Mouse (Mus musculus): ENCODE measurements around the gene Wdr17.

Wdr17 gene

DNA sequence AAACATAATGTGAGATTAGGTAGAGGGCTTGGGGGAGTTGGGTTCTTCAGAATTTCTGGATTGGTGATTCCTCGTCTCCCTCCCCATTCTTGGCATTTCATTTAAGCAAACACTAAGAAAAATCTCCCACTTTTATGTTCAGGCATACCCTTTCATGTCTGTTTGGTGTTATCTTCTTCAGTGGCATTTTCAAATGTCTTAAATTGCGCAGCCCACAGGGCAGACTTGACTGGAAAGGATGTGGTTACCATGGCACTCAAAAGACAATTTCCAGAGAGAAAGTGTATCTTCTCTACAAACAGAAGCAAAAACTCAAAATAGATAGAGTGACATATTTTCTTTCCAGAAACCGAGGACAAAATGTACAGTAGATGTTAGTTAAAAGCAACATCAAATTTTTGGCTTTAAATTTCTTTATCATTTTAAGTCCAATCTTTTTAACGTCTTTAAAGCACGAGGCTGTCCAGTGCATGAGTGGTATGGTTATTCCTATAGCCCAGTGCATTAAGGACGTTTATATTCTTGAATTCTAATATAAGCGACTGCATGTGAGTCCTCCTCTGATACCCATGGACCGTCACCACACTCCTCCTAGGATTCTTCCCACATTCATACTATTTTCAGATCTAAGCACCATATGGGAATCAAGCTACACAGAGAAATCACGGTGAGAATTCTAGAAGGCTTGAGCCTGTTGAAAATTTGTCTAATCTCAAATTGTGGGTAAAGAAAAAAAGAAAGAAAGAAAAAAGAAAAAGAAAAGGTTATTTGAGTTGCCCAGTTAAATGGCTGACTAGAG, at the start of gene Wdr17:
Gene Wdr17, minus strand, starts transcription at position 198 of the 799 bp plus-strand sequence.
- in situ Hi-C loops (cut with MboI, MseI): no loop called here

DNA sequence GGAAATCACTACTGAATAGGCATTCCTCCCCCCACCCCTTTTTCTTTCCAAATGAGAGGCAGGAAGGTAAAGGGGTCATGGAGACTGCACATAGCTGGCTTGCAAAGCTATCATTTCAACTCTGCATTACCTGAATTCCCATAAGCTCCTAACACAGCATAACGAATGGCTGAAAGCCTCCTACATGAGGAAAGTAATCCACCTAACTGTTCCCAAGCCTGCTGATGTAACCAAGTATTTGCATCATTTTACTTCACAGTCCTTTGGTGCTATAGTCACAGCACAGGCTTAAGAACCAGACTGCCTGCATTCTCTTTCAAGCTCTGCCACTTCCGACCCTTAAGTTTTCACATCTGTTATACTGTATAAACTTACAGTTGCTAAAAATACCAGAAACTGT, 45.3 kb upstream of the Wdr17 start:
- in situ Hi-C loops (cut with MboI, MseI): no loop called here

GRCm38 (mm10) chr8:54924936-54925335, 38.0 kb upstream of the Wdr17 start:
- in situ Hi-C loops (cut with MboI, MseI): no loop called here

DNA sequence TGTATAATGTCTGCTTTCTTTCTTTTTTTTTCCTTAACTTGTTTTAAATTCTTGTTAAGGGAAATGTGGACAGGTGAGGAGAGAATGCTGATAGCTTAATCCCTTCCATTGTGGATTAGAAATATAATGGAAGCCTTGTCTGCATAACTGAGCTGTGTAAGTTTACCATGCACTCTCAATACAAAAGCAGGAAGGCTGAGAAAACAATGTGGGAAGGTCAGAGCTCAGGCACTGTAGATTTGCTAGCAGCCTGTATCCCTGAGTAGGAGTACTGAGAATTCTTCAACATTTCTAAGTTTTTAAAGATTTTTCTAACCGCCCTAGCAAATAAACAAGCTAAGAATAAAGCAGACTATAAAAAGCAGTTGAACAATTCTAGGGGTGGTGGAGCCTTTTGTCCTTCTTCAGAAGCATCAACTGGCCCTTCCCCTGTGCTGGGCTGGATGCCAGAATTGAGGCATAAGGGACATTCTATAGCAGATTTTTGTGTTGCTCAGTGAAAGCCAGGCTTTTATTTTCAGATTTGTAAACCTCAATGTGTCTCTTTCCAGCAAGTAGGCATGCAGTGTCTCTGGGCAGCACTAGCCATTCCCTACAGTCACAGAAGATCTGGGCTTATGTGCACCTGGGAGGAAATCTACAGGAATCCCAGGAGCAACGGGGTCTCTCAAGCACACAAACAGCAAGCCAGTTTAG, 35.3 kb upstream of the Wdr17 start:
- in situ Hi-C loops (cut with MboI, MseI): no loop called here

DNA sequence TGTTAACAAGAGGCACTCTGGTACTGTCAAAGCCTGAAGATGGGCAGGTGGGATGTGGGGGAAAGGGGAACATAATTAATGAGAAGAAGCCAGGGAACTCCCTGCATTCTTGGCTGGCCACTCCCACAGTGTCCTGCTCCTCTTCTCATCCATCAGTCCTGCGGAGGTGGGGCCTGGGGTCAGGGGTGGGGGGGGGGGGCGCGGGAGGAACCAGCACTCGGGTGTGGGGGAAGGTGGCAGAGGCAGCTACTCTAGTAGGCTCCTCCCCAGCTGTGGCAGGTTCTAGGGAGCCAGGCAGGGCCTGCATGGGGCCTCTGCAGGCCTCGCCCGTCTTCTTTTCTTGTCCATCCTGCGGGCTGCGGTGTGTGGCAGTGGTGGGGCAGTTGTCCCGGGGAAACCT, 30.7 kb upstream of the Wdr17 start:
- in situ Hi-C loops (cut with MboI, MseI): no loop called here

DNA sequence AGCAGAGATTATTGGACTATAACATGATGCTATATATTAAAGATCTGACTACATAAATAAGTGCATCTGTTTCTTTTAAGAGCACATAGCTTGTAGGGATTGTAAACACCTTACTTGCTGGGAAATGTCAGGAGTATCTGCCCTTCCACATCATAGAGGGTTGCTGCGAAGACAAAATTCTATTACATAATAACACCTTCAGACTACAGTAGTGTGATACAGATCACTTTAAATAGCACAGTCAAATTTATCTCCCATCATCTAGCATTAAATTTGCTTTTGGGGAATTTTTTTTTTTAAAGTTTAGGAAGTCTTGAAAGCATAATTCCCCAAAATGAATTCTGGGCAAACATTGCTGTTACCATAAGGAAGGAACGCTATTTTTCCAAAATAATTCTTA, 25.9 kb upstream of the Wdr17 start:
- in situ Hi-C loops (cut with MboI, MseI): no loop called here

- in situ Hi-C loops (cut with MboI, MseI): loop anchor here (5.0 to 10.0 kb wide), 2 partner anchors 218 to 445 kb away; no protein-coding TSS in a partner anchor
These were observed 12.5 kb upstream of the Wdr17 start for GRCm38 (mm10) chr8:54899444-54899843.

DNA sequence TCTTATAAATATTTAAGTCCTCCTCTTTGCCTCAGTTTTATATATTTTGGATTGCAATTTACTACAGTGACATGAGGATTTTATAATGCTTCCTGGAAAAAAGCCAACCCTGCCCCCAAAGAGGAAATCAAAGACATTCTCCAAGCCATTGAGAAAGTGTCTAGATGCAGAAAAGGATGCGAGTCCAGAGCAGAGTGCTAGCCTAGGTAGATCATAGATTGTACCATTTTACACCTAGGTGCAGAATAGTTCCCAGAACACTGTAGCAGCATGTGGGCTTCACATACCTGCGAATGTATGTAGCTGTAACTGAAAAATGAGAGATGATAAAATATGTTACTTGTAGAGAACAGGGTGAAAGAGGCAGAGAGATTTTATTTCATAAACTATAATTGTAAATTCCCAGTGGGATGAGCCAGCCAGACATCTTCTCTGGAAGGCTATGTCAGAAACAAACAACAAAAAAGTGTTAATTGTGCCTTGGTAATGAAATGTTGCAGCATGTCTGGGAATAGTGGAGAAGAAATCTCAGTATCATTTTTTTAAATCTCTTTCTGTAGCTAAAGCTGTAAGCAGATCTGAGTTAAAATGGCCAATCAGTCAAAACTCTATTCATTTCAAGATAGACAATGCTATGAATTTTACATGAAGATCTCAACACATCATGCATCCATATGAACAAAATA, 7.8 kb upstream of the Wdr17 start:
- in situ Hi-C loops (cut with MboI, MseI): loop anchor here (5.0 to 10.0 kb wide), 2 partner anchors 223 to 450 kb away; no protein-coding TSS in a partner anchor

GRCm38 (mm10) chr8:54894180-54894579, 7.2 kb upstream of the Wdr17 start:
- in situ Hi-C loops (cut with MboI, MseI): loop anchor here (10.0 kb wide), 1 partner anchor 451 kb away; no protein-coding TSS in a partner anchor

- in situ Hi-C loops (cut with MboI, MseI): no loop called here
These were observed 424 bp downstream of the Wdr17 start for GRCm38 (mm10) chr8:54886560-54886959.

GRCm38 (mm10) chr8:54876458-54876857, 10.5 kb downstream of the Wdr17 start:
- in situ Hi-C loops (cut with MboI, MseI): no loop called here

DNA sequence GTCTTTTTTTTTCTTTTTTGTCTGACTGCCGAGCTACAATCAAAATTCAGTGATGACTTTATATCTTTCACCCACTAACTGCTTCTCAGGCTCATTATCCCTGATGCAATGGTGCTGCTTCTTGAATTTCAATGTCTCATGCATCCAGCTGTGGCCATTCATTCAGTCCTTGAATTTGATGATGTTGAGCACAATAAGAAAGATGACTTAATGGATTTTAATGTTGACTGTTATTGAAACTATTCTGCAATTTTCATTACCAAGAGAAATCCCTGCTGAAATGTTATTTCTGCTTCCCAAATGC, 22.3 kb downstream of the Wdr17 start:
- in situ Hi-C loops (cut with MboI, MseI): no loop called here

- in situ Hi-C loops (cut with MboI, MseI): no loop called here
These were observed 22.8 kb downstream of the Wdr17 start for GRCm38 (mm10) chr8:54864038-54864760.

GRCm38 (mm10) chr8:54836029-54836959, 50.7 kb downstream of the Wdr17 start:
- in situ Hi-C loops (cut with MboI, MseI): no loop called here

DNA sequence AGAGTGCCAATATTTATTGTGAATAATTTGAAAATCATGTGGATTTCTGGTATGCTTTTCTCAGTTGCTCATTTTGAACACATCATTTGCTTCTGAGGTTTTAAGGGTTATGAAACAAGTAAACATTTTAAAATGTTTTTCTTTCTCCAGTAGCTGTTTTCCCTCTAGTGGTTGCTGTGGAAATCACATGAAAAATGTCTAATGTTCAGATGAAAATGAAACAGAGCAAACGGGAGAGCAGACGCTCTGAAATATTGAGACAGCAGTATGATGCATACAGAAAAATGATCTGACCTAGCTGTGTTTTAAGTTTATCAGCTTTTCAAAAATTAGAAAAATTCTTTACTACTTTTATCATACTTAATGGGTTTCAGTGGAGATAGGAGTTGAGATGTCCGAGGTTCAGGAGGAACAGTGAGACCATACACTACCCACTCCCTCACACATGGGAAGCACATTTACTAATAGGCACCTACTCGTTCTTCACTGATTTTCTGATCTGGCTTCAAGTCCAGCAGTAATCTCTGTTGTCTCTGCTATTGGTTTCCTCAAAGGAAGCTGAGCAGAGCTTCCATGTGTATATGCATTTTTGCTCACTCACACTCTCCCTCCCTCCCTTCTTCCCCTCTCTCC, 57.1 kb downstream of the Wdr17 start:
- in situ Hi-C loops (cut with MboI, MseI): no loop called here

DNA sequence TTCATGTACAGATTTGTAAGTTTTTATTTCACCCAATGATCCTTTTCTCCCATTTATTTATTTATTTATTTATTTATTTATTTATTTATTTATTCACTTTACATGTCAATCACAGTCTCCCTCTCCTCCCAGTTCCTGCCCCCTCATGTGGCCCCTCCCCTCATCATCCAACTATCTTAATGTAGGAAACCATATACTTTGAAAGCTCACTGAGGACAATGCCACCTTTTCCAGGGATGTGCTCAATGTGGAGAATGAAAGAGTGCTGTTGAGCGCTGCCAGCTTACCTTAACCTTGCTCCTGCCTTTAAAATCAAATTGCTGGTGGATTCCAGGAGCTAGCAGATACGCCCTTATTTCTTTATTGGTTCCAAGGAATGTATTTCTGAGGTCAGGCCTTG, 59.0 kb downstream of the Wdr17 start:
- in situ Hi-C loops (cut with MboI, MseI): no loop called here

DNA sequence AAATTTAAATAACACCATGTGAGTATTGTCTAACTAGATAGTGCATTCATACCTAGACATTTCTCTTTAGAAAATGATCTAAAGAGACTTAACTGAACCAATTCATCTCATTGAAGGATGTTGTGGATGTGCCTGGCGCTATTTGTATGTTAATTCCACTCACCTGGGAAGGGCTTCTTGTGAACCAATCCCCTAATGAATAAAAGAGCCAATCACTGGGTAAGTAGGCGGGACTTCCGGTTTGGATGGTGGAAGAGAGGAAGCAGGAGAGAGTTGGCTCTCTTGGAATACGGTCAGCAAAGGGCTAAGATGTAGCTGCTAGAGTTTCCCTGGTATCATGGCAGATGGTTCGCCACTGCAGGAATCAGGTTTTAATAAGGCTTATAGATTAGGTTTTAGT, 64.0 kb downstream of the Wdr17 start:
- in situ Hi-C loops (cut with MboI, MseI): no loop called here

DNA sequence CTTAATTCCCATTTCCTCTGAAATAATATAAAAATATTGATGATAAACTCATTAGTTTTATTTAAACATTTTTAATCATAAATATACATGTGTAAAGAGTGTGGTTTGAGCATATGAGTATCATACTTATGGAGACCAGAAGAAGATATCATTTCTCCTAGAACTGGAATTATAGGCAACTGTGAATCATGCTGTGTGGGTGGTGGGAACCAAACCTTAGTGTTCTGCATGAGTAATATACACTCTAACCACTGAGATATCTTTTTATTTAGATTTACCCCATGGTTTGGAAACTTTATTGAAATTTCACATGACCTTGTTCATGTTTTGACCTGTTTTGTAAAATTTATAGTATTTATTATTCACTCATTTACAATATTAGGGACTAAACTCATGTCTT, 68.3 kb downstream of the Wdr17 start:
- in situ Hi-C loops (cut with MboI, MseI): no loop called here

GRCm38 (mm10) chr8:54808217-54808616, 78.8 kb downstream of the Wdr17 start:
- in situ Hi-C loops (cut with MboI, MseI): no loop called here

- in situ Hi-C loops (cut with MboI, MseI): no loop called here
These were observed 80.8 kb downstream of the Wdr17 start for GRCm38 (mm10) chr8:54806173-54806572.

Measured in T-helper 1 cell (primary cell).